Mouse (Mus musculus) retina, postnatal 7 days (tissue): ENCODE results near the gene Lig4.

Experiments
- DNase-seq: peaks from one replicate; pipeline ENCODE4 v3.0.0-alpha.2; 2012; ENCODE audit warnings: low read depth, low spot score

Lig4 gene

GRCm38 (mm10) chr8:9929746-9930445, 47.6 kb downstream of the Lig4 start:
- DNase-seq = no peak
